Mouse (Mus musculus): ENCODE measurements around the gene Sema3a. TPM values are rescaled to one million over a fixed set of nuclear protein-coding genes. Genes with fewer than 3 reads are reported as not detected.
A peak's percentile ranks its signal among the peaks of the same experiment; 100 is the strongest.

Gene Sema3a
- total RNA-seq, 2 experiments from 2014 or later = 27.4 to 27.8 TPM

GRCm38 (mm10) chr5:13312667-13313066 lies 187.5 kb downstream of the Sema3a start:
- DNase-seq (ENCODE audit: low spot score in 2 of 2) = no peak

GRCm38 (mm10) chr5:13313977-13314376 lies 188.8 kb downstream of the Sema3a start:
- no peak for DNase-seq (ENCODE audit: low spot score in 2 of 2)
- intact Hi-C loops (cut with DNase I) = no loop called here

More at GRCm38 (mm10) chr5:13312667-13313066, 187.5 kb downstream of the Sema3a start:
- intact Hi-C loops (cut with DNase I) = no loop called here

- intact Hi-C loops (cut with DNase I) = no loop called here
- DNase-seq (ENCODE audit: low spot score in 2 of 2) = no peak
Measured at GRCm38 (mm10) chr5:13318728-13319429, 193.7 kb downstream of the Sema3a start.

GRCm38 (mm10) chr5:13320138-13320537 lies 194.9 kb downstream of the Sema3a start:
- no peak for DNase-seq (ENCODE audit: low spot score in 2 of 2)
- intact Hi-C loops (cut with DNase I) = no loop called here

GRCm38 (mm10) chr5:13327281-13327680 lies 202.1 kb downstream of the Sema3a start:
- DNase-seq (ENCODE audit: low spot score in 2 of 2) = no peak
- intact Hi-C loops (cut with DNase I) = no loop called here

- intact Hi-C loops (cut with DNase I) = no loop called here
- no peak for DNase-seq (ENCODE audit: low spot score in 2 of 2)
Measured at GRCm38 (mm10) chr5:13331412-13331811, 206.2 kb downstream of the Sema3a start.

GRCm38 (mm10) chr5:13337665-13338064 lies 212.5 kb downstream of the Sema3a start:
- DNase-seq (ENCODE audit: low spot score in 2 of 2) = no peak
- intact Hi-C loops (cut with DNase I) = no loop called here

GRCm38 (mm10) chr5:13347068-13347467 lies 221.9 kb downstream of the Sema3a start:
- intact Hi-C loops (cut with DNase I) = no loop called here
- DNase-seq (ENCODE audit: low spot score in 2 of 2) = no peak

- intact Hi-C loops (cut with DNase I) = no loop called here
- no peak for DNase-seq (ENCODE audit: low spot score in 2 of 2)
Measured at GRCm38 (mm10) chr5:13351611-13352010, 226.4 kb downstream of the Sema3a start.

GRCm38 (mm10) chr5:13352995-13353394 lies 227.8 kb downstream of the Sema3a start:
- intact Hi-C loops (cut with DNase I) = no loop called here
- DNase-seq (ENCODE audit: low spot score in 2 of 2) = no peak

- intact Hi-C loops (cut with DNase I) = no loop called here
Measured at GRCm38 (mm10) chr5:13353539-13353938, 228.3 kb downstream of the Sema3a start.

GRCm38 (mm10) chr5:13354913-13355312 lies 229.7 kb downstream of the Sema3a start:
- peak; percentile 4 to 37 for DNase-seq (ENCODE audit: low spot score in 2 of 2)
- intact Hi-C loops (cut with DNase I) = no loop called here

More at GRCm38 (mm10) chr5:13353539-13353938, 228.3 kb downstream of the Sema3a start:
- no peak for DNase-seq (ENCODE audit: low spot score in 2 of 2)

- DNase-seq (ENCODE audit: low spot score in 2 of 2) = no peak
- intact Hi-C loops (cut with DNase I) = no loop called here
Measured at GRCm38 (mm10) chr5:13358770-13359169, 233.6 kb downstream of the Sema3a start.

GRCm38 (mm10) chr5:13360711-13361110 lies 235.5 kb downstream of the Sema3a start:
- intact Hi-C loops (cut with DNase I) = no loop called here
- no peak for DNase-seq (ENCODE audit: low spot score in 2 of 2)

- intact Hi-C loops (cut with DNase I) = no loop called here
- DNase-seq (ENCODE audit: low spot score in 2 of 2) = no peak
Measured at GRCm38 (mm10) chr5:13365108-13365507, 239.9 kb downstream of the Sema3a start.

- no peak for DNase-seq (ENCODE audit: low spot score in 2 of 2)
- intact Hi-C loops (cut with DNase I) = no loop called here
Measured at GRCm38 (mm10) chr5:13379223-13379622, 254.0 kb downstream of the Sema3a start.

GRCm38 (mm10) chr5:13384047-13384446 lies 258.8 kb downstream of the Sema3a start:
- no peak for DNase-seq (ENCODE audit: low spot score in 2 of 2)
- intact Hi-C loops (cut with DNase I) = no loop called here

GRCm38 (mm10) chr5:13384714-13385113 lies 259.5 kb downstream of the Sema3a start:
- DNase-seq (ENCODE audit: low spot score in 2 of 2) = peak; percentile 7 to 17
- intact Hi-C loops (cut with DNase I) = no loop called here

GRCm38 (mm10) chr5:13386603-13387002 lies 261.4 kb downstream of the Sema3a start:
- intact Hi-C loops (cut with DNase I) = no loop called here
- DNase-seq (ENCODE audit: low spot score in 2 of 2) = no peak

- no peak for DNase-seq (ENCODE audit: low spot score in 2 of 2)
- intact Hi-C loops (cut with DNase I) = no loop called here
Measured at GRCm38 (mm10) chr5:13387679-13388078, 262.5 kb downstream of the Sema3a start.

- DNase-seq (ENCODE audit: low spot score in 2 of 2) = no peak
- intact Hi-C loops (cut with DNase I) = loop anchor here (10.0 kb wide), 2 partner anchors 125 to 825 kb away; no protein-coding TSS in a partner anchor
Measured at GRCm38 (mm10) chr5:13389995-13390394, 264.8 kb downstream of the Sema3a start.

Data from left cerebral cortex, postnatal 14 days (tissue).